Mouse (Mus musculus) liver (tissue): ENCODE data around the gene Pank1.
A peak's percentile ranks its signal among the peaks of the same experiment; 100 is the strongest.

ENCODE experiments used
- DNase-seq: peaks from one replicate; pipeline ENCODE4 v3.0.0-alpha.2; 2020; ENCODE audit warnings: mixed read lengths

Gene Pank1

DNA sequence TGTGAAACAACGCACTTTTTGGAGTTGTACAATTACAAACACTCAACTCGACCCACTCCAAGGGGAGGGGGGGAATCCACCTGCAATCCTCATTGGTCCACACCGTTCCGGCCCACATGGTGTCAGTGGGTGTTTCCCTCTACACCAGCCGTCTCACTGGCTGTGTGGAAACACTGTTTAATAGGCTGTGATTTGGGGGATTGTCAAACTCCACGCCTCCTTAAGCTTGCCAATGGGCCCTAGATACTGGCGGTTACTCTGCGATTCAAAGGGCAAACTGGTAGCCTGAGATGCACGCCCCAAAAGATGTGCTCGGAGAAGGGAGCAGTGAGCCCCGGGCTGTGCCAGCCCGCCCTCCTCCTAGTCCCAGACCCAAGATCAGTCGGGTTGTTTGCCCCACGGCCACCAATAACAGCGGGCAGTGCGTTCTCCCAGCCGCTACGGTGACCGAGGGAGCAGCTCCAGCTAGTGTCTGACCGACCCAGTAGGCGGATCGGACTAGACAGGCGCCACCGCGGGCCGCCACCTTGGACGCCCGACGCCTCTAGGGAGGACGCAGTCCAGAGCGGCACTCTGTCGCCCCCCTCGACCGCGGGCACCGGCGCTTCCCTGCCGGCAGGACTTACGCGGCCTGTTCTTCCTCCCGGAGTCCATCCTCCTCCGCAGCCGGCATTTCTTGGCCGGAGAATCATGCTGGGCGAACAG, 1.2 kb downstream of the Pank1 start:
- peak; percentile 84 for DNase-seq

DNA sequence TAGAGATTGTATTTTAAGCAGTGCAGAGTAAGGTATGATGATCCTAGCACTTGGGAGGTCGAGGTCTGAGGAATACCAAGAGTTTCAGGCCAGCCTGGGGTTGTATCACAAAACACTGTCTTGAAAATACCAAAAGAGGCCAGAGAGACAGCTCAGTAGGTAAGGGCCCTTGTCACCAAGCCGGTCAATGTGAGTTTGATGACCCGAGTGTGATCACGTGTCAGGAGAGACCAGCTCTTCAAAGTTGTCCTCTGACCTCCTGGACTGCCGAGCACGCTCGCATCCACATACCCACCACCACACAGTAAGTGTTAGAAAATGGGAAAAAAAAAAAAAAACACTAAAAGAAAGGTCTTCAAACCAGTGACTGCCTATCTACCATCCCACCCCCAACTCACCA, 2.6 kb downstream of the Pank1 start:
- peak; percentile 15 for DNase-seq

GRCm38 (mm10) chr19:34869375-34869774, 9.9 kb downstream of the Pank1 start:
- no peak for DNase-seq

DNA sequence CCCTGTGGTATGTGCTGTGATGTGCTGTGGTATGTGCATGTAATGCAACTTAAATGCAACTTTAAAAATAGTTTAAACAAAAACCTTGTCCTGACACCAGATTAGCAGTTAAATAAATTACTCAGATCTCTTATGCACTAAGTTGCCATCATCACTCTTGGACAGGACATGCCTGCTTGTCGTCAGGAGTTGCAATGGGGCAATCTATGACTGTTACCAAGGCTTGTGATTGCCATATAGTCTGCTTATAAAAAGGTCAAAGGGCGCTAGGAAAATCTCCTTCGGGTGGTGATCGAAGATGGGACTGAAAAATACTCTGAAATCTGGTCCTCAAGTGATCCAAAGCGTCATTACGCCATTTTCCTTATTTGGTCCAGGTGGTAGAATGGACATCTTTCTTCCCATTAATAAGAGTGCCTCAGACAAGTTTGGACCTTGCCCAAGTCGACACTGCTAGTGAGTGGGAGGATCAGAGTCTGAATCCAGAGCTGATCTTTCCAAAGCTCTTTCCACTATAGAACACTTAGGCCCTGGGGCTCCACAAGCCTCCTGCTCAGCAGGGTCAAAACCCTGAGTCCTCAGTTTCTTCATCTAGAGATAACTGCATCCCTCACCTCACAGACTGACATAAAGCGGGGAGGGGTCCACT, 11.0 kb downstream of the Pank1 start:
- no peak for DNase-seq

DNA sequence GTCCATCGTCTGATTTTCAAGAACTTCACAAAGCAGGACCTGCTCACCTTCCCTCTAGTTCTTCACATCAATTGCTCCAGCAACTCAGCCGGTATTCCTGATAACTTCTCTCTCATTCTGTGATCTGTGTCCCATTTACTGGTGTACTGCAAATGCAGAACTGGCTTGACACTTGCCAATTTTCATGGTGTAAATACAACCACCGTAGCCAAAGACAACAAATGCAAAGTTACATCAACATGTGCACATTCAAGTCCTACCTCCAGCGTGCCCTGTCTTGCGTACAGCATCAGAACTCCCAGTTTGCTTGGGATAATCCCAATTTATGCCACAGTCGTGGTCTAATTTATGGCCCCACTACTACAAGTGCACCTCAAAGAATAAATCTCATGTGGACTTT, 15.5 kb downstream of the Pank1 start:
- DNase-seq = no peak

DNA sequence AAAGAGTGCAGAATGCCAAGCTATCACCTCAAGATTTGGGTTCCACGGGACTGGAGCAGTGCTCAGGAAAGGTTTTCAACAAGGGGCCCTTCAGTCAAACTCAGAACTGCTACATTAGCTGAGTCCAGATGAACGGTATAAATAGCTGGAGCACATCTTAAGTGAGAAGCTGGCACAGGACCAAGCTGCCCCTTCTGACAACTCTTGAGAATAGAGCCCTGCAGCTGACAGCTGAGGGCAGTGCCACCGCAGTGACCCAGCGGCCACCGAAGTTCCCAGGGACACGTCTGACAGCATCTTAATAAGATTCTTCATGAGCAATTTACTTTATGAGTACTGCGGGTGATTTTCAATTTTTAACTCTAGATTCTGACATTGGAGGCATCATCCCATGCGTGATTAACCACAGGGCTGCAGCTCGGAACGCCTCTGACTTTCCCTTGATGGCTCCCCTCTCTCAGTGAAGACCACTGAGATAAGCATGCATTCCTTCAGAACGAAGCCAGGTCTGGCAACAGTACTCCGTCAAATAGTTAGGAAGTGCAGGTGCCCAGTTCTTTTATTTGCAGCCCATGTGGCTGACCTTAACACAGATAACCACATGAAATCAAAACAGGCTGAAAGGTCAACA, 23.1 kb downstream of the Pank1 start:
- no peak for DNase-seq

DNA sequence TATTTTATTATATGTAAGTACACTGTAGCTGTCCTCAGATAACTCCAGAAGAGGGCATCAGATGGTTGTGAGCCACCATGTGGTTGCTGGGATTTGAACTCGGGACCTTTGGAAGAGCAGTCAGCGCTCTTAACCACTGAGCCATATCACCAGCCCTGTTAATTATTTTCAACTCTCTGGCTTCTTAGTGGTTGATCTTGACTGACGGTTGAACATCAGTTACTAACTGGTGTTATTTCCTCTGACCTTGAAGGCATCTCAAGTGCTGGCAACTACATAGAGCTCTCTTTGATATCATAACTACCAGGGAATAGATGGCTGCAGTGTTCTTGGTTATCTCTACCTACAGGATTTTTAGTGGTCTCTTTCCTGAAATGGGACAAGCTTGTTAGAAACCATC, 28.1 kb downstream of the Pank1 start:
- DNase-seq = no peak

- no peak for DNase-seq
These were observed 29.8 kb downstream of the Pank1 start for GRCm38 (mm10) chr19:34849426-34849825.

- DNase-seq = no peak
These were observed 31.1 kb downstream of the Pank1 start for GRCm38 (mm10) chr19:34848164-34848563.

DNA sequence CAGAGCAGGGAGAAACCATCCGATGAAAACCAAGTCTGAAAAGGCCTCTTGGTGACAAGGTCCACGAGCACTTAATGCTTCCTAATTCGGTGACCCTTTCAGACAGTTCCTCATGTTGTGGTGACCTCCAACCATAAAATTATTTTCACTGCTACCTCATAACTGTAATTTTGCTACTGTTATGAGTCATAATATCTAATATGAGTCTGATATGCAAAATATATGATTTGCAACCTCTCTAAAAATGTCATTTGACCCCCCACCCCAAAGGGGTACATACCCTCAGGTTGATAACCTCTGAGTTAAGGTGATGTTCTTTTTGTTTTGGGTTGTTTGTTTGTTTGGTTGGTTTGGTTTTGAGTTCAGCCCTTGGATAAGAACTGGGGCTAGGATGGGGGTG, 32.2 kb downstream of the Pank1 start:
- no peak for DNase-seq

GRCm38 (mm10) chr19:34846508-34847038, 32.7 kb downstream of the Pank1 start:
- peak; percentile 31 for DNase-seq

- no peak for DNase-seq
These were observed 33.2 kb downstream of the Pank1 start for GRCm38 (mm10) chr19:34846005-34846404.

- DNase-seq = no peak
These were observed 33.9 kb downstream of the Pank1 start for GRCm38 (mm10) chr19:34845331-34845730.

- peak; percentile 45 for DNase-seq
These were observed 34.5 kb downstream of the Pank1 start for GRCm38 (mm10) chr19:34844760-34845159.

DNA sequence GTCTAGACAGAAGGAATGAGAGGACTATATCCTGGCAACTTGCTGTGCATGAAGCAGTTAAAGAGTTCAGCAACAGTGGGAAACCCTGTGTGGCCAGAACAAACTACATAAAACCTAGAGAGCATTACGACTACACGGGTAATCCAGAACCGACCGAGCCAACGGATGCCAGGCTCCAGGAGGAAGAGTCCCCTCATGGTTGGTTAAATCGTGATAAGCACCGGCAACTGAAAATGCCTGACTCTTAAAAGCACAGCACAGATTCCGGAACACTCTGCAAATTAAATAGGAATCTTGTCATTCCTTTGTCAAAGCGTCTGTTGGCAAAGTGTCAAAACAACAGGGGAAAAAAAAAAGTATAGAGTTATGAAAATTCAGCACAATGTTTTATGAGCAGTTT, 35.2 kb downstream of the Pank1 start:
- no peak for DNase-seq

GRCm38 (mm10) chr19:34841719-34842506, 37.3 kb downstream of the Pank1 start:
- DNase-seq = no peak

DNA sequence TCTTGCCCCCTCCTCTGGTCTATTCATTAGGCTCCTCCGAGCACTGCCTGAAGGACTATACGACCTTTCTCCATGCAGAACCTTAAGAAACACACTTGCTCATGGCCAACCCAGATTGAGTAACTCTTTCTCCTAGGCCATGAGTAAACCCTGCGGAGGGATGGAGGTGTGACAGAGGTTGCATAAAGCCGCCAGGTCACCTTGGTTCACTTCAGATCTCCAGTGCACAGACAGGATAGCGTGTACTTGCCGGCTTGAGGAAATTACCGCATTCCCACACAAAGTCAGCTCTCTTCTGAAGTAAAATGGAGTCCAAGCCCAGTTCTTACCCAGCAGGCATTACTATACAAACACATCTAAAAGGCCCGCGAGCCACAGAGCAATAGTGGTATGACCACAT, 40.6 kb downstream of the Pank1 start:
- DNase-seq = no peak

DNA sequence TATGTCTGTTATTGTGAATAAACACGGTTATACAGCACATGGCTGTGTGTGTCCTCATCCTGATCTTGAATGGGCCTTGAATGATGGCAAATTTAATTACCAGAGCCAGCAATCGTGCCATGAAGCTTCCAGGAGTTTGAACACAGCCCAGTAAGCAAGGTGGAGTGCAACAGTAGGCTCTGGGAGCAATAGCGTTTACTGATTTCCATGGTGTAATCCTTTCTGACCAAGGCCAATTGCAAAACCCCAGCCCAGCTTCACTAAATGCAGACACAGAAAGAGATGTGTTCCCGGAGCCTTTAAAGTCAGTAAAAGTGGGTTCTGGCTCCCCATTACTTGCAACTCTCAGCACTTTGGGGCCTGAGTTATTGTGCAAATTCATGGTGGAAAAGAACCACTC, 47.6 kb downstream of the Pank1 start:
- DNase-seq = no peak

DNA sequence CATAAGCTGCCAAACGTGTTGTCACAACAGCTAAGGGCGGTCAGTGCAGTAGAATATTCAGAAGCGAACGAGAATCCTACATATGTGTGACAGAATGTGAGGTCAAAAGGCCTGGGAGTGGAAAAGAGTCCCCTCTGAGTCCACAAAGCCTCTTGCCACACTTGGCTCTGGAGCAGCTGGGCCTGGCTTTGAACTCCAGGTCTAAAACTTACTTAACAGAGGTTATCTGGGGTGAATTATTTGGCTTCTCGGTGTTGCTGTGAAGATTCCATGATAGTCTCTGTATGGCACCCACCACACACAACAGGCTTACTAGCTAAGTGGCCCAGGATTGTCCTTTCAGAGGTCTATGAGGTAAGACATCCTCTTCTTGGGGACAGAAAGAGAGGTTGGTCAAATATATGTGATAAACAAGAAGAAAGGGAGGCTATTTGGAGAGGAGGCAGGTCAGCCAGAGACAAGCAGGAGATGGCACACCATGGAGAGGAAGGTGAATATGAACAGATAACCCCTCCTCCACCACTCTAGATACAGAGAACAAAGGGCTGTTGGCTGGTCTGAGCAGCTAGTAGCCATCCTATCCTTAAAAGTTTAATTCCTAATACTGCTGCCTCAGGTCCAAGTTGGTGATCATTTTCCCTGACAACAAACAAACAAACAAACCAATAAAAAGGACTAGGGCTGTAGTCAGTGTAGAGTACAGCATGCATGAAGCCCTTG, 51.2 kb downstream of the Pank1 start:
- DNase-seq = no peak

DNA sequence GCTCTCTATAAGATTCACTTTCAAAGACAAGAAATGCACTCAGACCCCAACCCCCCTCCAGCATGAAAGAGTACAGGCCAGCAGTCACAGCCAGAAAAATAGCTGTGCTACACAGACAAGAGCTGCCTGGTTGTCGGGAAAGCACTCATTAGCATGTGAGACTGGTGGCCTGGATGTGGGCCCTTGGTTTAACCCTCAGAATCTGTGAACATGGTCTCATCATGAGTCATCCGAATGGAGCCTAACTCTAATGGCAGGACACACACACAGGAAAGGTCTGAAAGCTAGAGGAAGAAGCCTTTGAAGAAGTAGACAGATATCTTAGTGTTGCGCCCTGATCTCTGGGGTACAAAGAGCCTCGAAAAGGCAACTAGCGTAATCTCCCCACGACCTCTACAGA, 51.8 kb downstream of the Pank1 start:
- DNase-seq = no peak

DNA sequence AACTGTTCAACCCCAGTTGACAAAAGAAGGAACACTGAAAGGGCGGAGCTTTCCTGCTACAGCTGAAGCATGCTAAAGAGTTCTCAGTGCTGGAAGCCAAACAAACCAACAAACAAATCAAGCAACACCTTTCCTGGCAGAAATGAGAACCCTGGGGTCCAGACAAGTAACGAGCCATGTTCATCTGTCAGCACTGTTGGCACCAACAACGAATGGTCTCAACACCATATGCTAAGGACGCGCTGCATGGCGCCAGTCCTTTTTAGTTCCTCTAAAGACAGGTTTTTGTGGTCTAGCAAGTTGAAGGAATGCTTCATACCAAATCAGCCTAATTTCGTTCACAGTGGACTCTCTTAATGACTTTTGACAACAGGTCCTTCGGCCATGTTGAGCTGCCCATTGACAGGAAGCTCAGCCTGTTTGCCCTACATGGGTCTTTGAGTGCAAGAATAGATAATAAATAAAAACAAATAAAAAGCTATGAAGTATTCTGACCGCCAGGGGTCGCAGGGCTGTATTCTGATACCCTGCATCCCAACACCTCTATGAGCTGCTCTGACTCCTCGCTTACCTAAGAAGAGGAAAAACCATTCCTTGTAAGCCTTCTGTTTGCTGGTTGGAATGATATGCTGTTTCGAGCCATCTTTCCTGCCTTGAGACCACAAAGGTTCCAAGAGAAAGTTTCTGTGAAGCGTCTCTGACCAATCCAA, 53.2 kb downstream of the Pank1 start:
- DNase-seq = peak; percentile 38
